Mouse (Mus musculus) heart, embryonic 13.5 days (tissue): ENCODE data around the gene Gtf2a2. TPM values are rescaled to one million over a fixed set of nuclear protein-coding genes. Genes with fewer than 3 reads are reported as not detected.

Experiments
- ATAC-seq: fragments of 200-750 bp; cut with Nextera tagmentation; 2 replicates; pipeline ENCODE4 v1.8.0; 2017; ENCODE audit warnings: moderate TSS enrichment; ENCODE audit not compliant: insufficient number of reproducible peaks, low FRiP score, low TSS enrichment; ENCODE audit errors: extremely low read depth
- H3K27ac ChIP-seq: fragments of 300-500 bp; sonication (generic); replicated peaks from 2 replicates; pipeline ENCODE4 v1.5.1; 2015; ENCODE audit warnings: moderate library complexity, mild to moderate bottlenecking, inconsistent platforms
- H3K27me3 ChIP-seq: fragments of 300-500 bp; sonication (generic); replicated peaks from 2 replicates; pipeline ENCODE4 v1.6.1; 2015; ENCODE audit warnings: mild to moderate bottlenecking, inconsistent platforms
- H3K36me3 ChIP-seq: fragments of 300-500 bp; sonication (generic); 2 replicates; pipeline ENCODE4 v1.6.1; 2015; ENCODE audit warnings: mild to moderate bottlenecking, inconsistent platforms
- H3K4me1 ChIP-seq: fragments of 300-500 bp; sonication (generic); 2 replicates; pipeline ENCODE4 v1.6.1; 2015; ENCODE audit warnings: inconsistent platforms
- H3K4me2 ChIP-seq: fragments of 300-500 bp; sonication (generic); 2 replicates; pipeline ENCODE4 v1.6.1; 2015; ENCODE audit warnings: inconsistent platforms, mild to moderate bottlenecking, moderate library complexity
- H3K4me3 ChIP-seq: fragments of 300-500 bp; sonication (generic); 2 replicates; pipeline ENCODE4 v1.5.1; 2015; ENCODE audit warnings: moderate library complexity, mild to moderate bottlenecking, inconsistent platforms
- H3K9ac ChIP-seq: fragments of 300-500 bp; sonication (generic); 2 replicates; pipeline ENCODE4 v1.6.1; 2015; ENCODE audit warnings: inconsistent platforms, mild to moderate bottlenecking, moderate library complexity
- H3K9me3 ChIP-seq: fragments of 300-500 bp; sonication (generic); 2 replicates; pipeline ENCODE4 v1.6.1; 2016; ENCODE audit warnings: inconsistent platforms
- WGBS: fragments of 180-500 bp; shearing (Covaris S2); methylation state at CpG from one replicate; pipeline ENCODE4 v1.1.7; 2015; ENCODE audit warnings: mixed read lengths; 5-methylcytosine and 5-hydroxymethylcytosine counted together
- polyA plus RNA-seq: library from polyadenylated mRNA; unstranded; fragments of >200 nt; fragmentation: Nextera tagmentation; extraction: Ambion mirVana; gene quantifications from 2 replicates; pipeline ENCODE4 v1.2.1, GENCODE M21; 2015

The Gtf2a2 gene
- polyA plus RNA-seq, 1 experiment from 2014 or later = 150 TPM

- Histone ChIP-seq H3K9ac (no peak overlapping the region), H3K36me3 (peaks cover 50% of the 10 kb centered on the region), H3K4me2 (no peak overlapping the region), H3K4me1 (peaks cover 47% of the 10 kb centered on the region), H3K27ac (no peak overlapping the region), H3K4me3 (no peak overlapping the region), H3K9me3 (no peaks in the 10 kb centered on the region), H3K27me3 (no peaks in the 10 kb centered on the region)
- ATAC-seq = no peak
- WGBS = 82% methylated on average over 5 of the region's 5 CpGs
Observed at GRCm38 (mm10) chr9:69994547-69994946, 17.8 kb upstream of the Gtf2a2 start.

DNA sequence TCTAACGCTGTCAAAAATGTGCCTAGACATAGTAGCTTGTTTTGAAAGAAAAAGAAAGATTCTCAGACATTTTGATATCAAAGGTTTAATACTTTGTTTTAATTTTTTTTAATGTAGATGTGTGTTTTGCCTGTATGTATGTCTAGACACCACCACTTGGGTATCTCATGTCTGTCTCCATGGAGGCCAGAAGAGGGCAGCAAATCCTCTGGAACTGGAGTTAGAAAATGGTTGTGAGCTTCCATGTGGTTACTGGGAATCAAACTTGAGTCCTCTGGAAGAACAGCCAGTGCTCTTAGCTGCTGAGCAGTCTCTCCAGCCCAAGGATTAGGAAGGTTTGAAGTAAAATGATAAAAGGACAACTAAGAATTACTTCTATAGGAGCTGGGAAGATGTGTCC is 13.0 kb upstream of the Gtf2a2 start:
- WGBS = 66% methylated on average over 1 of the region's 1 CpGs
- Histone ChIP-seq H3K9ac (no peak overlapping the region), H3K27ac (no peak overlapping the region), H3K4me1 (peaks cover 7% of the 10 kb centered on the region), H3K4me3 (no peak overlapping the region), H3K4me2 (no peak overlapping the region), H3K36me3 (peaks cover 93% of the 10 kb centered on the region), H3K9me3 (no peaks in the 10 kb centered on the region), H3K27me3 (no peaks in the 10 kb centered on the region)
- ATAC-seq = no peak

GRCm38 (mm10) chr9:70003516-70003915 is 8.8 kb upstream of the Gtf2a2 start:
- H3K9me3 ChIP-seq = no peaks in the 10 kb centered on the region
- ATAC-seq = no peak
- peaks cover 93% of the 10 kb centered on the region for H3K36me3 ChIP-seq
- H3K4me3 ChIP-seq = no peak overlapping the region
- no peaks in the 10 kb centered on the region for H3K27me3 ChIP-seq
- no peak overlapping the region for H3K4me2 ChIP-seq
- H3K27ac ChIP-seq = no peak overlapping the region
- H3K4me1 ChIP-seq = no peaks in the 10 kb centered on the region
- H3K9ac ChIP-seq = no peak overlapping the region
- WGBS = 88% methylated on average over 10 of the region's 10 CpGs

DNA sequence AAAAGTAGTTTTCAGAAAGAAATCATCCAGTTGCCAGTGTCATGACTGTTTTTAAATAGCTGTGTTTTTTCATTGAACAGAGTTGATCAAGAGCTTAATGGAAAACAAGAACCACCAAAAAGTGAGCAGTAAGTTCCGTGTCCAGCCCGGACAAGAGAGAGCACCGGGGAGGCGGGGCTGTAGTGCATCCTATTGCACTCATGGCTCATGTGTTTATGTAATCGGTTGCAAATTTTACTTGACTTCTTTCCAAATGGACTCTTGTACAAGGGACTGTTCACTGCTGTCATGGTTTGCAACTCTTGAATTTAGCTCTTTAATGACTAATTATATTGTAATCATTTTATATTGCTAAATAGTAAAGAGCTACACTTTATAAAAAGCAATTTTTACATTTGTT is 5.4 kb upstream of the Gtf2a2 start:
- H3K9me3 ChIP-seq = no peaks in the 10 kb centered on the region
- no peaks in the 10 kb centered on the region for H3K27me3 ChIP-seq
- no peak overlapping the region for H3K27ac ChIP-seq
- peaks cover 81% of the 10 kb centered on the region for H3K36me3 ChIP-seq
- peaks cover 3% of the 10 kb centered on the region for H3K4me1 ChIP-seq
- no peak overlapping the region for H3K4me2 ChIP-seq
- no peak for ATAC-seq
- no peak overlapping the region for H3K9ac ChIP-seq
- no peak overlapping the region for H3K4me3 ChIP-seq
- WGBS = 90% methylated on average over 5 of the region's 5 CpGs

DNA sequence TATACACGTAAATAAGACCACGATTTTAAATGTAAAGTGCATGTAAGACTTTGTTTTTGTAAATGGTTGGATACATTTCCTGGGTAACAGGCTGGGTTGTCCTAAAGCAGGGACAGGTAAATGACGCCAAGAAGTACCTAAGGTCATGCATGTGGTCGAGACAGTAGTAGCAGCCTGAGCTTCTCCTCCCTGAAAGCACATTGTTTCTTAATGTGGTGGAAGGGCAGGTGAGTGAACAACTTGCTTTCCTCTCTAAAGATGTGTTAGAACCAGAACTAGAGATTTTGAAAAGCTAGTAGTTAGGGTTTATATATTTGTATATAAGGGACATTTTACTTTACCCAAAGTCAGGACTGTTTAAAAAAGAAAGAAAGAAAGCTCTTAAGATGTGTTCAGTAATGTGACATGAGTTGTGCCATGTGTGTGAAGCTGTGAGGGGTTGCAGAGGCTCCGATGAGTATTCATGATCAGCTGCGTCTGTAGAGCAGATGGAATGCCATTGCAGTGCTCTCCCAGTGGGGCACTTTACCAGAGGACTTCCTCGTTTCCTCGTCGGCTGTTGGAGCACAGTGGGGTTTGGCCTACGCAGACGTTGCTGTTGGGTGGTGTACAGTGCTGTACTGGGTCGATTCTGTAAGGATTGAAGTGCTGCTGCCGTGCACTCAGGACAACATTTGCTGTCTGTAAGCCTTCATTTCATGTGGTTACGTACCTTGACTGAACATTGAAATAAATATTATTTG is 4.7 kb upstream of the Gtf2a2 start:
- H3K36me3 ChIP-seq = peaks cover 74% of the 10 kb centered on the region
- H3K9me3 ChIP-seq = no peaks in the 10 kb centered on the region
- ATAC-seq = no peak

GRCm38 (mm10) chr9:70009754-70010304 is 2.5 kb upstream of the Gtf2a2 start:
- Histone ChIP-seq H3K9ac (no peak overlapping the region), H3K9me3 (no peaks in the 10 kb centered on the region), H3K4me3 (no peak overlapping the region), H3K36me3 (peaks cover 55% of the 10 kb centered on the region), H3K4me1 (peaks cover 22% of the 10 kb centered on the region), H3K27me3 (no peaks in the 10 kb centered on the region), H3K27ac (peak overlapping the region; percentile 42; the same call in 1 of the 2 replicates), H3K4me2 (no peak overlapping the region)
- 57% methylated on average over 8 of the region's 8 CpGs for WGBS
- ATAC-seq = no peak

More for the DNA sequence above, 4.7 kb upstream of the Gtf2a2 start:
- H3K4me1 ChIP-seq = peaks cover 4% of the 10 kb centered on the region
- H3K9ac ChIP-seq = no peak overlapping the region
- H3K27ac ChIP-seq = no peak overlapping the region
- H3K4me3 ChIP-seq = no peak overlapping the region
- no peaks in the 10 kb centered on the region for H3K27me3 ChIP-seq
- 84% methylated on average over 14 of the region's 14 CpGs for WGBS
- H3K4me2 ChIP-seq = no peak overlapping the region

GRCm38 (mm10) chr9:70010781-70011473 is 1.4 kb upstream of the Gtf2a2 start:
- Histone ChIP-seq H3K27ac (no peak overlapping the region), H3K4me2 (no peak overlapping the region), H3K4me1 (peaks cover 22% of the 10 kb centered on the region), H3K27me3 (no peaks in the 10 kb centered on the region), H3K9ac (no peak overlapping the region), H3K36me3 (peaks cover 46% of the 10 kb centered on the region), H3K4me3 (no peak overlapping the region), H3K9me3 (no peaks in the 10 kb centered on the region)
- WGBS = 88% methylated on average over 5 of the region's 5 CpGs
- no peak for ATAC-seq

GRCm38 (mm10) chr9:70011537-70012407 is 578 bp upstream of the Gtf2a2 start:
- no peaks in the 10 kb centered on the region for H3K27me3 ChIP-seq
- no peaks in the 10 kb centered on the region for H3K9me3 ChIP-seq
- ATAC-seq = no peak
- peaks cover 42% of the 10 kb centered on the region for H3K36me3 ChIP-seq
- H3K4me1 ChIP-seq = peaks cover 22% of the 10 kb centered on the region
- 61% methylated on average over 13 of the region's 14 CpGs for WGBS
- peak overlapping the region; percentile 83 for H3K4me2 ChIP-seq
- H3K9ac ChIP-seq = peak overlapping the region; percentile 92
- peak overlapping the region; percentile 83 for H3K4me3 ChIP-seq
- peak overlapping the region; percentile 92 for H3K27ac ChIP-seq

GRCm38 (mm10) chr9:70015632-70016031 is 3.3 kb downstream of the Gtf2a2 start:
- no peak overlapping the region for H3K4me2 ChIP-seq
- peaks cover 22% of the 10 kb centered on the region for H3K4me1 ChIP-seq
- ATAC-seq = no peak
- no peak overlapping the region for H3K27ac ChIP-seq
- no peak overlapping the region for H3K4me3 ChIP-seq
- no peaks in the 10 kb centered on the region for H3K9me3 ChIP-seq
- 89% methylated on average over 2 of the region's 2 CpGs for WGBS
- H3K27me3 ChIP-seq = no peaks in the 10 kb centered on the region
- H3K36me3 ChIP-seq = peaks cover 29% of the 10 kb centered on the region
- H3K9ac ChIP-seq = no peak overlapping the region

GRCm38 (mm10) chr9:70018879-70019278 is 6.5 kb downstream of the Gtf2a2 start:
- Histone ChIP-seq H3K9me3 (no peaks in the 10 kb centered on the region), H3K4me1 (peaks cover 27% of the 10 kb centered on the region), H3K27me3 (no peaks in the 10 kb centered on the region), H3K27ac (no peak overlapping the region), H3K9ac (no peak overlapping the region), H3K4me2 (no peak overlapping the region), H3K4me3 (no peak overlapping the region), H3K36me3 (peaks cover 36% of the 10 kb centered on the region)
- ATAC-seq = no peak

- Histone ChIP-seq H3K4me3 (no peak overlapping the region), H3K27me3 (no peaks in the 10 kb centered on the region), H3K36me3 (peaks cover 34% of the 10 kb centered on the region), H3K9ac (0 out of 2 replicates have a peak overlapping the region, but pooled peaks have one; percentile 3), H3K4me2 (no peak overlapping the region), H3K27ac (peak overlapping the region; percentile 62), H3K9me3 (no peaks in the 10 kb centered on the region), H3K4me1 (peaks cover 22% of the 10 kb centered on the region)
- no peak for ATAC-seq
- WGBS = 47% methylated on average over 1 of the region's 1 CpGs
Observed at GRCm38 (mm10) chr9:70021610-70022009, 9.3 kb downstream of the Gtf2a2 start.
